Mouse (Mus musculus): ENCODE results near the gene Cpeb2.
A peak's percentile ranks its signal among the peaks of the same experiment; 100 is the strongest.

DNA sequence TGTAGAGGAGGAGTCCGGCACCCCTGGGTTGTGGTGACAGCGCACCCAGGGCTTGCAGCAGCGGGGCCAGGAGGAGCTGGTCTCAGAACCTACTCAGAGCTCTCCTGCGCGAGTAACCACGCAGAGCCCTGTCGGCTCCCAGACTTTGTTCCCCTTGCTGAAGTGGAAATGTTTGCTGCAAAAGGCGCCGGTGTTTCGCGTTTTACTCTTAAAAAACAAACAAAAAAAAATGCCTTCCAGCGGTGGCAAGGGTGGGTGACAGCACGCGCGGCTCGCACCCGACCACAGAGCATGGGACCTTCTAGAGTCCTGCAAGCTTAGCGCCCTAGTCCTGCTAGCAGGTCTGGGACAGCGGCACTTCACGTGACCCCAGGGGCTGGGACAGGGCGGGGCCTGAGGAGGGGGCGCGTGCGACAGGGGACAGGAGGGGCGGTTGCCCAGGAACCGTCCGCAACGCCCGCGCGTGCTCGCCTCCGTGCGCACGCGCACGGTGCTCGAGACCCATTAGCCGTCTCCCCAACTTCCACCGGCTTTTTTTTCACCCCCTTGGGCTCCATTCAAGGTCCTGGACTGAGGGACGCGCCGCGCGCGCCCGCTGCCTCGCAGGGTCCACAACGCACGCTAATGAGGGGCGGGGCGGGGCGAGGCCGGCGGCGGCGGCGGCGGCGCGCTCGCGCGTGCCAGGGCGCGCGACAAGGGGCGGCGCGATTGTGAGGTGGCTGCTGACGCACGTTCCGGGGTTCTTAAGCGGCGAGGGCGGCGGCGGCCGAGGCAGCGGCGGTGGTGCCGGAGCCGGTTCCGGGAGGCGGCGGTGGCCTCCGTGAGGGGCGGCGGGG, at the start of gene Cpeb2:
- TF ChIP-seq POLR2A (IDR thresholded peaks at IDR 0.05; ENCODE audit: insufficient read length, low read depth) (peak; percentile 91), MYOD1 (IDR thresholded peaks at IDR 0.05; ENCODE audit: control insufficient read depth in 1 of 3, insufficient read length in 2 of 3, low read depth in 2 of 3) (peak in 1 of 3 experiments; percentile 25), USF1 (IDR thresholded peaks at IDR 0.05; ENCODE audit: low read depth) (peak; percentile 87), E2F4 (IDR thresholded peaks at IDR 0.05; ENCODE audit: insufficient read depth) (no peak), SRF (IDR thresholded peaks at IDR 0.05; ENCODE audit: control insufficient read depth, insufficient read length, low read depth) (no peak), POLR2AphosphoS2 (IDR thresholded peaks at IDR 0.05; ENCODE audit: insufficient read length, low read depth) (peak; percentile 98), MYOG (IDR thresholded peaks at IDR 0.05; ENCODE audit: control insufficient read depth in 1 of 3, insufficient read depth in 1 of 3, insufficient read length in 2 of 3, low read depth in 2 of 3) (peak in 1 of 3 experiments; percentile 9), REST (IDR thresholded peaks at IDR 0.05; ENCODE audit: insufficient read depth, insufficient read length) (no peak), MAX (IDR thresholded peaks at IDR 0.05; ENCODE audit: low read depth) (no peak), TCF12 (IDR thresholded peaks at IDR 0.05; ENCODE audit: insufficient read depth, poor library complexity, severe bottlenecking) (no peak), CEBPB (IDR thresholded peaks at IDR 0.05; ENCODE audit: insufficient read depth, poor library complexity, severe bottlenecking) (no peak)

Measured in myocyte (in vitro differentiated cells).